Mouse (Mus musculus): ENCODE data around the gene Il1f8.
"Not testable (repeated sequence)": the region's sequence is repeated elsewhere in the genome, so short reads cannot be mapped to it uniquely, and the experiment has no call there.

The Il1f8 gene

GRCm38 (mm10) chr2:24152861-24153260 lies at the start of gene Il1f8:
Gene Il1f8 (plus strand): TSS chr2:24153161.
- no peak for DNase-seq

- DNase-seq, result no peak
Observed at GRCm38 (mm10) chr2:24103619-24104289, 49.2 kb upstream of the Il1f8 start.

DNA sequence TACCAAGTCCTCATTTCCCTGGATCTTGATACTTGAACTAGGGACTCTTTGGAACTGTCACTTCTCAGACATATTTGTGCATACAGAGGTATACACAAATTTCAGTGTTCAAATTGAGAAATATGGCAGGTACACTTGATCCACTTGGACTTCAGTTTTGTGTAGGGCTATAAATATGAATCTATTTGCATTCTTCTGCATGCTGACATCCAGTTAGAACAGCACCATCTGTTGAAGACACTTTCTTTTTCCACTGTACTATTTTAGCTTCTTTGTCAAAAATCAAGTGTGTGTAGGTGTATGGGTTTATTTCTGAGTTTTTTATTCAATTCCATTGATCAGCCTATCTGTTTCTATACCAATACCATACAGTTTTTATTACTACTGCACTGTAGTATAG lies 43.9 kb upstream of the Il1f8 start:
- DNase-seq, result no peak

DNA sequence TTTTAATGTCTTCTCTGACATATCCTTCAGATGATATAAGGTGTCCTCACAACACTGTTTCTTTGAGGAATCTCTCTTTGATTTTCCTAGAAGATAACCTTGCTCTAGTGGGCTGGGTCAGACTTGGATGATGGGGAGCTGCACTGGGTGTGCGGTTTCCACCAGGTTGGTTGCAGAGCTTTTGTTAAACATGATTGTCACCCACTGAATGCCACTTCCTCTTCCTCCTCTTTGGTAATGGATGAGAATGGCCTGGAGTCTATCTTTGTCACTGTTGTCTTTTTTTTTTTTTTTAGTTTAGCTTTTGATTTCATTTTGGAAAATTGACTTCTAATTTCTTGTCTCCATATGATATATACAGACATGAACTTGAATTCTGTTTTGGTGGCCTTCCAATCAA lies 18.6 kb upstream of the Il1f8 start:
- DNase-seq, result no peak

GRCm38 (mm10) chr2:24181683-24182331 lies 28.8 kb downstream of the Il1f8 start:
- not testable (repeated sequence) for DNase-seq

- DNase-seq, result not testable (repeated sequence)
Observed at GRCm38 (mm10) chr2:24182423-24183147, 29.6 kb downstream of the Il1f8 start.

DNA sequence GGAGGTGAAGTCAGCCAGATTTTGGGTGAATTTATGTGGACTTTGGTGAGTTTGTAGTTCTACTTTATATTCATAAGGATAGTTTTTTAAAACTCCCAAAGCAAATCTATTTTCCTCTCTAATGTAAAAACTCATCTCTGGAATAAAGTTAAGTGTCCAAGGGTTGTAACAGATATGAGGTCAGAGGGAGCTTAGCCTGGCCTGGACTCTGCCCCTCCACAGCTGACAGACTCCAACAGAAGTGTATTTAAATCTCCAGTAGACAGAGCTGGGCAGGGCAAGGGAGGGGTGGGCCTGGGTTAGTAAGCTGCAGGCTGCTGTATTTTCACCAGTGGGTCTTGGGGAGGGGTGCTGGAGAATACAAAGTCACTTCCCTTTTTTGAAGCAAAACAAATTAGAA lies 31.1 kb downstream of the Il1f8 start:
- not testable (repeated sequence) for DNase-seq

DNA sequence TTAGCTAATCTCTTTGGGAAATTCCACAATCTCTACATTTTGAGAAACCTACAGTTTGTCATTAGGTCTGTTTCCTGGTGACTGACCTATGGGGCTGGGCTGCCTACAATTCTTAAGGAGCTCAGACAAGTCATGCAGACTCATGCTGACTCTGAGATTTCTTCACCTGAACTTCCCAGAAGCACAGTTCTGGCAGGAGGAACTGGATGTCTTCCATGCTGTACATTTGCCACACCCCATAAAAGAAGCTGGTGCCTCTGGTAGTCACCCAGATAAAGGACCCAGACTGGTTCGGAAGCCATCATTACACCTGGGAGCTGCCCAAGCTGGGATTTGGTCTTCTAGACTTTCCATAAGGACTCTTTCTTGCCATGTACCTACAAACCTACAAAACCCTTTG lies 33.2 kb downstream of the Il1f8 start, which contains the start of gene Il1f9:
Gene Il1f9, plus strand, starts transcription at position 301 of the 400 bp plus-strand sequence.
- DNase-seq, result no peak

DNA sequence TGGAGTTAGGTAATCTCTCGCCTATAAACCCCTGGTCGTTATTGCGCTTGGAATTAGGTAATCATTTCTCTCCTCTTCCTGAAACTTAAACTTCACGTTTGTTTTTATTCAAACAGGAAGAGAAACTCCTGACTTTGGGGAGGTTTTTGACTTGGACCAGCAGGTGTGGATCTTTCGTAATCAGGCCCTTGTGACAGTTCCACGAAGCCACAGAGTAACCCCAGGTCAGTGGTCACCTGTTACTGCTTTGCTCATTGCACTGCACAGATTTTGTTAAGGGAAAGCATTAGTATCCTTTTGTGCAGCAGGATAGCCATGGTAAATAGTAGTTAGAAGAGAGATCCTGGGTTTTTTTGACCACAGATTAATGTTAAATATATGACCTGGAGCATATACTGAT lies 34.6 kb downstream of the Il1f8 start:
- DNase-seq, result no peak

GRCm38 (mm10) chr2:24188189-24188588 lies 35.2 kb downstream of the Il1f8 start:
- DNase-seq, result no peak

Measured in cerebellum, adult 9-11 months (tissue).